Mouse (Mus musculus) midbrain, embryonic 16.5 days (tissue): ENCODE measurements around the gene Stk11ip. TPM values are rescaled to one million over a fixed set of nuclear protein-coding genes. Genes with fewer than 3 reads are reported as not detected.

Experiments used
- ATAC-seq: fragments of 200-750 bp; cut with Nextera tagmentation; 2 replicates; pipeline ENCODE4 v1.8.0; 2017; ENCODE audit warnings: moderate TSS enrichment
- H3K27ac ChIP-seq: fragments of 300-500 bp; sonication (generic); 2 replicates; pipeline ENCODE4 v1.5.1; 2014; ENCODE audit warnings: mild to moderate bottlenecking, low read length, mixed read lengths
- H3K27me3 ChIP-seq: fragments of 300-500 bp; sonication (generic); 2 replicates; pipeline ENCODE4 v1.6.1; 2014; ENCODE audit warnings: low read depth, low read length, mixed read lengths; ENCODE audit not compliant: control insufficient read depth, insufficient read depth
- H3K36me3 ChIP-seq: fragments of 300-500 bp; sonication (generic); 2 replicates; pipeline ENCODE4 v1.6.1; 2014; ENCODE audit warnings: mild to moderate bottlenecking, low read length, moderate library complexity, mixed read lengths; ENCODE audit not compliant: control insufficient read depth, insufficient read depth
- H3K4me1 ChIP-seq: fragments of 300-500 bp; sonication (generic); 2 replicates; pipeline ENCODE4 v1.6.1; 2014; ENCODE audit warnings: mild to moderate bottlenecking, low read length, mixed read lengths; ENCODE audit not compliant: control insufficient read depth, insufficient read depth
- H3K4me2 ChIP-seq: fragments of 300-500 bp; sonication (generic); 2 replicates; pipeline ENCODE4 v1.6.1; 2014; ENCODE audit warnings: mild to moderate bottlenecking, low read length, mixed read lengths
- H3K4me3 ChIP-seq: fragments of 300-500 bp; sonication (generic); 2 replicates; pipeline ENCODE4 v1.5.1; 2014; ENCODE audit warnings: low read depth, mild to moderate bottlenecking, low read length, moderate library complexity, mixed read lengths
- H3K9ac ChIP-seq: fragments of 300-500 bp; sonication (generic); 2 replicates; pipeline ENCODE4 v1.6.1; 2014; ENCODE audit warnings: low read depth, low read length, mixed read lengths
- H3K9me3 ChIP-seq: fragments of 300-500 bp; sonication (generic); replicated peaks from 2 replicates; pipeline ENCODE4 v1.6.1; 2014; ENCODE audit warnings: mild to moderate bottlenecking, low read length, mixed read lengths; ENCODE audit not compliant: control insufficient read depth, poor library complexity, severe bottlenecking
- WGBS: fragments of 180-500 bp; shearing (Covaris S2); extraction: QIAGEN DNeasy Blood & Tissue Kit; methylation state at CpG from one replicate; pipeline ENCODE4 v1.1.7; 2014; 5-methylcytosine and 5-hydroxymethylcytosine counted together
- polyA plus RNA-seq: library from polyadenylated mRNA; unstranded; fragments of >200 nt; fragmentation: Nextera tagmentation; extraction: Ambion mirVana; gene quantifications from 2 replicates; pipeline ENCODE4 v1.2.1, GENCODE M21; 2015

The Stk11ip gene
- polyA plus RNA-seq, 1 experiment from 2014 or later: 25.9 TPM

DNA sequence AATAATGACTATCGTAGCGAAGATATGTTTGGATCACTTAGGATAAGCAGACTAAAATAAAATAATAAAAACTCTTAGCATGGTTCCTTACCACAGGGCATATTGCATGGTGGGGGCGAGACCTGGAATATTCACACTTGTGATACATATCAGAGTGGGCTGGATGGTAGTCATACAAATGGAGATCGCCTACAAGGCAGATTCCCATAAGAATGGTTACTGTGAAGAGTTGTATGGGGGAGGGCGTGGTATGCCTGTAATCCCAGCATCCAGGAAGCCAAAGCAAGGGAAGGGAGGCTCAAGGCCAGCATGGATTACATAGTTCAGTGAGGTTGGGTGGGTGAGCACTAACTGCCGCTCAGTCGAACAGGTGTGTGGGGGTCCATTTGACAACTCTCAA lies 40.6 kb upstream of the Stk11ip start:
- no peak for ATAC-seq
- Histone ChIP-seq H3K4me3 (peak overlapping the region; percentile 74), H3K27me3 (peaks cover 13% of the 10 kb centered on the region), H3K4me1 (peaks cover 43% of the 10 kb centered on the region), H3K9ac (peak overlapping the region; percentile 41; the same call in 1 of the 2 replicates), H3K9me3 (no peaks in the 10 kb centered on the region), H3K27ac (no peak overlapping the region), H3K36me3 (peaks cover 32% of the 10 kb centered on the region), H3K4me2 (peak overlapping the region; percentile 80)
- WGBS: 81% methylated on average over 7 of the region's 7 CpGs

GRCm38 (mm10) chr1:75486561-75486960 lies 34.8 kb upstream of the Stk11ip start:
- H3K27me3 ChIP-seq: peaks cover 28% of the 10 kb centered on the region
- peaks cover 27% of the 10 kb centered on the region for H3K4me1 ChIP-seq
- peak overlapping the region; percentile 92 for H3K4me2 ChIP-seq
- 9% methylated on average over 24 of the region's 24 CpGs for WGBS
- H3K36me3 ChIP-seq: peaks cover 27% of the 10 kb centered on the region
- no peak overlapping the region for H3K9ac ChIP-seq
- ATAC-seq: no peak
- H3K4me3 ChIP-seq: peak overlapping the region; percentile 50
- H3K27ac ChIP-seq: no peak overlapping the region
- no peaks in the 10 kb centered on the region for H3K9me3 ChIP-seq

DNA sequence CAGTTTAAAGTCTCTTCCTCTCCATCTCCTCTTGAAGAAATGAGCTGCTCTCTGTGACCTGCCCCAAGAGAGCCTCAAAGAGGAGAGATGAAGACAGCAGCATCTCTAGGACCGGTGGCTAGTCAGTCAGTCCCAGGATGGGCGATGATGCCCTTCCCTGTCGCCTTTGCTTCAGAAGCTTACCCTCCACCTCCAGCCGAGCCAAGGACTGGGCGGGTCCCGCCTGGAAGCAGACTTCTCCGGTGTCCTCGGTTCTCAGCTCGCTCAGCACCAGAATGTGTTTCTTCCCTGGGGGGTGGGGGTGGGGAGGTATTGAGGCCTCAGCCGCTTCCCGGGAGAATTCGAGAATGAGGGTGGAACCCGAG lies 34.3 kb upstream of the Stk11ip start:
- peaks cover 23% of the 10 kb centered on the region for H3K4me1 ChIP-seq
- WGBS: 2% methylated on average over 13 of the region's 13 CpGs
- peak; percentile 6; the same call in 1 of the 2 replicates for ATAC-seq

GRCm38 (mm10) chr1:75487405-75488161 lies 33.7 kb upstream of the Stk11ip start:
- Histone ChIP-seq H3K4me3 (peak overlapping the region; percentile 50), H3K9ac (peak overlapping the region; percentile 57), H3K4me2 (peak overlapping the region; percentile 92), H3K27me3 (peaks cover 28% of the 10 kb centered on the region), H3K9me3 (no peaks in the 10 kb centered on the region), H3K27ac (no peak overlapping the region), H3K4me1 (peaks cover 18% of the 10 kb centered on the region), H3K36me3 (peaks cover 26% of the 10 kb centered on the region)
- under 1% methylated on average over 62 of the region's 62 CpGs for WGBS
- ATAC-seq: peak; percentile 69

More for the DNA sequence above, 34.3 kb upstream of the Stk11ip start:
- Histone ChIP-seq H3K27ac (no peak overlapping the region), H3K9ac (peak overlapping the region; percentile 57), H3K27me3 (peaks cover 28% of the 10 kb centered on the region), H3K36me3 (peaks cover 27% of the 10 kb centered on the region), H3K4me3 (peak overlapping the region; percentile 50), H3K4me2 (peak overlapping the region; percentile 92), H3K9me3 (no peaks in the 10 kb centered on the region)

DNA sequence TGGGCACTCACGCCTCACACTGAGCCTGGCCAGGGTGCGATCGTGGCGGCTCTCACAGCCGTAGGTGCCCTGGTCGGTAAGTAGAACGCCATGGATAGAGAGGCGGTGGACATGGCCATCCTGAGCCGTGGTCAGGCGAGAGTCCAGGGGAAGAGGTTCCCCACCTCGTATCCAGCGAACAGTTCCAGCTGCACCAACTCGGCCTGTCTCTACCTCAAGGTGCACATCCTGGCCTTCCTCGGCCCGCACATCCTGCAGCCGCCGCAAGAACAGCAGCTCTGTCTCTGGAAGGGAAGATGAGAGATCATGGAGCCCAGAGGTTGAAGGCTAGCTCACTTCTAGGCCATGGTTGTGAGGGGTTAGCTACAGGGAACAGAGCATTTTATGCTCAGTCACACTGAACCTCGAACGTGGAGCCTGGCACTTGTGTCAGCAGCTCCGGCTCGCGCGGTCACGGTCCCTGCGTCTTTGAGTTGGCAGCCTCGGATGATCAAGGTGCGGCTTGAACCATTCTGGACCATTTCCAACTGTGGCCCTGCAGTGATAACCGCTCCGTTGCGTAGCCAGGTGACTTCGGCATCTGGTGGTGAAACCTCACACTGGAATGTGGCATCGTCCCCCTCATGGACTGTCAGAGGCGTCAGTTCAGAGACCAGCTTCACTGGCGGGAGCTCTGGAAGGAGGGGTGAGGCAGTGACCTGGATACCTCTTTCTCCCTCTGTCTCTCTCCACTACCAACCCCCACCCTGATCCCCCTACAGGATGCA lies 30.4 kb upstream of the Stk11ip start:
- Histone ChIP-seq H3K4me1 (peaks cover 15% of the 10 kb centered on the region), H3K27ac (no peak overlapping the region), H3K4me3 (no peak overlapping the region), H3K27me3 (peaks cover 13% of the 10 kb centered on the region), H3K36me3 (no peaks in the 10 kb centered on the region; the same call in 1 of the 2 replicates), H3K4me2 (no peak overlapping the region), H3K9ac (no peak overlapping the region), H3K9me3 (no peaks in the 10 kb centered on the region)
- WGBS: 84% methylated on average over 34 of the region's 34 CpGs
- ATAC-seq: no peak

DNA sequence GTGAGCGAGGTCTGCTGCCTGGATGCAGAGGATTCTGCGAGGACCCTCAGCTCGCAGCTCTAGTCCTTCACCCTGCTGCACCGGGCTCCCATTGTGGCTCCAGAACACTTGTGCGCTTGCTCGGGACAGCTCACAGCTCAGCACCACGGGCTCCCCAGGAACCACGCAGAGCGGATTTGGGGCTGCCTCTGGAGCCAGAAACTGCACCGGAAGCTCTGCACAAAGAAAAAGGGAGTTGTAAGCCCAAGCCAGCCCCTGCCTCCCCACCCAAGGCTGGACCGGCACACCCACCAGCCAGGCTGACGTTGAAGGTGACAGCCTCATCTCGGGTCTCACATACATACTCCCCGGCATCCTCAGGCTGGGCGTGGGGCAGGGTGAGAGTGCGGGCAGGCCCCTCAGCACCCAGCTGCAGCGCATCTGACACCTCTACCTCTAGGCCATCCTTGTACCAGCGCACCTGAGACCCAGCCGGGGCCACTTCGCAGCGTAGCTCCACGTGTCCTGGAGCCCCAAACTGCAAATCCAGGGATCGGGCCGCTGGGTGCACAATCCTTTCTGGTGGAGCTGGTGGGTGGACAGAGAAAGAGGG lies 28.7 kb upstream of the Stk11ip start:
- no peaks in the 10 kb centered on the region for H3K9me3 ChIP-seq
- H3K36me3 ChIP-seq: no peaks in the 10 kb centered on the region; the same call in 1 of the 2 replicates
- H3K4me1 ChIP-seq: peaks cover 6% of the 10 kb centered on the region; the same call in 1 of the 2 replicates
- ATAC-seq: no peak
- H3K9ac ChIP-seq: no peak overlapping the region
- no peak overlapping the region for H3K4me3 ChIP-seq
- no peak overlapping the region for H3K4me2 ChIP-seq
- no peak overlapping the region for H3K27ac ChIP-seq
- WGBS: 37% methylated on average over 24 of the region's 24 CpGs
- peaks cover 6% of the 10 kb centered on the region for H3K27me3 ChIP-seq

GRCm38 (mm10) chr1:75494878-75495548 lies 26.3 kb upstream of the Stk11ip start:
- 39% methylated on average over 12 of the region's 12 CpGs for WGBS
- H3K4me2 ChIP-seq: no peak overlapping the region
- H3K4me1 ChIP-seq: peaks cover 2% of the 10 kb centered on the region; the same call in 1 of the 2 replicates
- H3K9me3 ChIP-seq: no peaks in the 10 kb centered on the region
- H3K36me3 ChIP-seq: no peaks in the 10 kb centered on the region; the same call in 1 of the 2 replicates
- no peak overlapping the region for H3K9ac ChIP-seq
- no peak overlapping the region for H3K4me3 ChIP-seq
- no peak overlapping the region for H3K27ac ChIP-seq
- ATAC-seq: no peak
- H3K27me3 ChIP-seq: no peaks in the 10 kb centered on the region

DNA sequence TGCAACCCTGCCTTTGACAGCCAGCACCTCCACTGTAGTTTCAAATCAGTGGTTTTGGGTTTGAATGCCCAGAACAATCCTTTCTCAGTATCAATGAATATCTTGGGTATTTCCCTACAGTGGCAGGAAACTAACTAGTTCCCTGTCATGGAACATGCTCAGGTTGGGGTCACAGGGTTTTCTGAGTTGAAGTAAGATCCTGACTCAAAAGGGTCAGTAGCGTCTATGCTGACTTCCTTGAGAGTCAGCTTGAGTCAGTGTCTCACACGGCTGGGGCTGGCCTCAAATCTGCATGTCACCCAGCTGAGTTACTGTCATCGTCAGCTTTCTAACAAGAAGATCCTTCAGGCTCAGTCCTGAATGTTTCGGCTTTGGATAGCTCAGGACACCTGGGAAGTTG lies 22.4 kb upstream of the Stk11ip start:
- H3K4me1 ChIP-seq: peaks cover 2% of the 10 kb centered on the region; the same call in 1 of the 2 replicates
- no peak overlapping the region for H3K9ac ChIP-seq
- no peak for ATAC-seq
- no peak overlapping the region for H3K4me2 ChIP-seq
- no peak overlapping the region for H3K27ac ChIP-seq
- H3K27me3 ChIP-seq: no peaks in the 10 kb centered on the region
- no peak overlapping the region for H3K4me3 ChIP-seq
- H3K9me3 ChIP-seq: no peaks in the 10 kb centered on the region
- 87% methylated on average over 4 of the region's 4 CpGs for WGBS
- peaks cover 2% of the 10 kb centered on the region for H3K36me3 ChIP-seq
